Mouse (Mus musculus): ENCODE data around the gene Kank1.

Gene Kank1

DNA sequence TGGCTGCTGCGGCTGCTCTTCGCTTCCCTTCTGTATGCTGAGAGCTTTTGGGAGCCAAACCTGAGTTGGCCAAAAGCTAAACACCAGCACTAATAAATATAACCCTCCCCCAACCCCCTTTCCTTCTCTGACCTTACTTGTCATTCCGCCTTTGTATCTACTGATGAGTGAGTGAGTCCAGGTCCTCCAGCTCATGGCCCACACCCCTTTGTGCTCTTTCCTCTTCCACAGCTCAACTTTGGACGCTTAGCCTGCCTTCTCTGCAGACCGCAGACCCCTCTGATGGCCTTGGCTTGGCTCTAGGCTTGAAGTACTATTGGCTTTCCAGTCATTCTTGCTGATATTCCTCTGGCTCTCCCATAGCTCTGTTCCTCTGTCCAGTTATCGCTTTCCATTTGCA lies 16.4 kb downstream of the Kank1 start:
- DNase-seq: no peak

DNA sequence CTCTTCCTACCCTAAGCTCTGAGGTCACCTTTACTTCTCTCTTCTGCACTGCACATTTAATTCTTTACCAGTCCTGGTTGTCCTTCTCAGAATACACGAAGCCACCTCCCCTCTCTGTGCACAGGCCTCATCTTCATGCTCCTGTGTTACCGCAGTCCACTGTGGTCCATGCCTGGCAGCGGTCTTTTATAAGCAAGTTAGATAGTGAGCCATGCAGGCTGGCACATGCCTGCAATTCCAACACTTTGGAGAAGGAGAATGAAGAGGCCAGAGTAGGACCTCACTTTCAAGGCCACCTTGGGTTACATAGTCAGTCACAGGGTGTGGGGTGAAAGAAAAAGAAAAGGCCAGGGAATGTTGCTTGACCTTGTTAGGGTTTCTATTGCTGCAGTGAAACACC lies 16.9 kb downstream of the Kank1 start:
- peak in 1 of 2 experiments; percentile 37 for DNase-seq

GRCm38 (mm10) chr19:25258321-25258720 lies 21.5 kb downstream of the Kank1 start:
- peak in 1 of 2 experiments; percentile 58 for DNase-seq

- peak; percentile 56 to 70 for DNase-seq
These were observed 29.4 kb downstream of the Kank1 start for GRCm38 (mm10) chr19:25266181-25266580.

- peak in 1 of 2 experiments; percentile 53 for DNase-seq
These were observed 30.5 kb downstream of the Kank1 start for GRCm38 (mm10) chr19:25267247-25267646.

DNA sequence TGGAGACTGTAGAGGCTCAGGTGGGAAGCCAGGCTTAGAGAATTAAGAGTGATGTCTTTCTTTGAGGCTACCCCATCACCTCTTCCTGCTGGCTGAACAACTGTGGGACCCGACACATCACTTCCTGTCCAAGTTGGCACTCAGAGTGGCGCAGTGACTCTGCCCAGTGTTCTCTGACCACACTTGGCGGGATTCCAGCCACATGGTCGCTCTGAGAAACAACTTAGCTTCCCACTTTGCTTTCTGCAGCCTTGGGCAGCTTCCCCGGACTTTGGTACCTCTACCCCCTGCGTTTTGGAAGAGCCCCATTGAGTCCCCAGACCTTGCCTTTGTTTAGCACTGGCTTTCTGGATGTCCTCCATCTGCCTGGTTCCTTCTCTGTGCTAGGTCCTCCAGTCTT lies 31.8 kb downstream of the Kank1 start:
- DNase-seq: peak; percentile 90 to 94

DNA sequence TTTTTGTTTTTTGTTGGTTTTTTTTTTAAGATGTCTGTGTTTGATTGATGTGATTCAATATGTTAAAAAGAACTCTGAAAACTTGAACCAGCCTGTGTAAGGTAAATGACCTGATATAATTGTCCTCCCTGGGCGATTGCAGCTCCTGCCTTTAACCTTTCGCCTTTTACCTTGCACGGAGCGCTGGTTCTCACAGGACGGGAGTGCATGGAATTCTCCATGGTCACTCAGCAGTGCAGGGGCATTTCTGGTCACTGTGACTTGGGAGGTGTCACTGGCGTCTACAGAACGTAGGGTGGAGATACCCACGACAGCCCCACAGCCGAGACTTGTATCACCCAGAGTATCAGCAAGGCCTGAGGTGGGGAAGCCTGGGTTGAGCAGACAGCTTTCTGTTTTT lies 34.8 kb downstream of the Kank1 start:
- peak; percentile 45 to 65 for DNase-seq

DNA sequence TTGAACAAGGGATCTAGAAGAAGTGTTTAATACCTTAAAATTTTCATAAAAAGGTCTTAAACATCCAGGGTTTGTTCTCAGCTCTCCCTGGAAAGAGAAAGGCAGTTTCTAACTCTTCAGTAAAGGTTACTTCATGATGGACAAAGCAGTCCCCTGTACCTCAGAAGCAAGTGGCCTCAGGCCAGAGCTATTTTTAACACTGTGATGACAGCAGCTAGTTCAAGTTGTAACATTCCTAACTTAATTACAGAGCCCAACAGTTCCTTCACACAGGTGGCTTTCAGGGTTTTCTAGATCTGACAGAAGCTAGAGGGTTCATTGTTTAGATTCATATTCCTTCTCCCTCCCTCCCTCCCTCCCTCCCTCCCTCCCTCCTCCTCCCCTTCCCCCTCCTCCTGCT lies 36.4 kb downstream of the Kank1 start:
- DNase-seq: peak; percentile 53 to 69

DNA sequence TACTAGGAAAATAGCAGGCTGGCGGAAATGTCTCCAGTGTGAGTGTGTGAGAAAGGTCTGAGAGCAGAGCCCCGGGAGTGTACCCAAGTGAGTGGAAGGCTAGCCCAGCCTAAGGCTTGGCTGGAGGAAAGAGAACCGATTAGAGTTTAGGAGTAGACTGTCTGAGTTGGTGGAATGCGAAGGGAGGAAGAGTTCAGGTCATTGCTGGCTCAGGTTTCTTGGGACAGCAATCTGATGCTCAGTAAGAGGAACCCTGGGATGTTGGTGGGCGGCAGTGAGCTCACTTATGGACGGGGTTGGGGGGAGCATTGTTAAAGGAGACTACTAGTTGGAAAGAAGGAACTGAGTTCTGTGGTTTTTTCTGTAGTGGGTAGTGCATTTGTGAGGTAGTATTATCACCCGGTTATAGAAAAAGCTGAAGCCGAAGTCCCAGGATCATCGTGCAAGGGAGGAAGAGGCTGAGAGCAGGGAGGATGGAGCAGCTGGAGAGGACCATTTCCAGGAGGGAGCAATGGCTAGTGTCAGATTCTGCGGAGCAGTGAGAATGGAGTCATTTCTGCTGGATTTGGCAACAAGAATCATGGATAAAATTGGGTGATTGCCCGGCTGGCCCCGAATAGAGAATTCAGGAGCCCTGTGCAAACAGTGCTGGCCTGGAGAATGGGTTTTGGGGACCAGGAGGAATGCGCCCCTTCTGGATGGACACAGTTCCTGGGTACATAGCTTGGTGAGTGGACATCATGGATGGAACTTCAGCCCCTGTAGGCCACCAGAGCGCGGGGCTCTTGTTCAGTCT lies 40.0 kb downstream of the Kank1 start:
- no peak for DNase-seq

DNA sequence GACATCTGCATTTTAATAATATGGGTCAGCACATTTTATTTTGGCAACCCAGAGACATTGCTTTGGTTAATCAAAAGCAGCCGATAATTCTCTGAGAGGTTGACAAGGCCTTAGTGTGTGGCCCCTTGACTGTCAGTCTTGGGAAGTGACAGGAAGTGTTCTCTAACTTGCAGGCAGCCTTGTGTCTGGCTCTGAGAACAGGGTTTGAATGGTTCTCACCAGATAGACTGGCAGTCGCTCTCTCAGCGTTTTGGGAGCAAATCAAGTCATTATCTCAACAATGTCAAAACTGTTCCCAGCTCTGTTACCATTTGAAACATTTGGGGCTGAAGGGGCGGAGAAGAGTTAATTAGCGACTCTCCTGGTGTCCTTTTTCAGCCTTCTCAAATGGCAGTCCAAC lies 41.0 kb downstream of the Kank1 start:
- no peak for DNase-seq

DNA sequence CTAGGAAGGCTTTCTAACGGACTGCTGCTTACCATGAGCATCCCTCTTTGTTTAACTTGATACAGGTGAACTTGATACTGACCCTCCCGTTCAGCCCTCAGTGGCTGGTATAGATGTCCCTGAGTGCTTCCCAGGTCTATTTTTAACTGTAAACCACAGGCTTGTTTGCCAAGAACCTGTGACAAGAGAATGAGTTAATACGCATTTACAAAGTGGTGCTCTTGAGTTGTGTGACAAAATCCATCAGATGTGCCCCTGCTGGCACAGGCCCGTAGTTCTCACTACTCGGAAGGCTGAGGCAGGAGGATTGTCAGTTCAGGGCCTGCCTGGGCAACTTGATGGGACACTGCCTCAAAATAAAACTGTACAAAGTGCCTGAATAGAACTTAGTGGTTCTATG lies 42.8 kb downstream of the Kank1 start:
- DNase-seq: no peak

- DNase-seq: no peak
These were observed 46.9 kb downstream of the Kank1 start for GRCm38 (mm10) chr19:25283665-25284064.

- DNase-seq: peak; percentile 80 to 85
These were observed 49.2 kb downstream of the Kank1 start for GRCm38 (mm10) chr19:25285756-25286538.

DNA sequence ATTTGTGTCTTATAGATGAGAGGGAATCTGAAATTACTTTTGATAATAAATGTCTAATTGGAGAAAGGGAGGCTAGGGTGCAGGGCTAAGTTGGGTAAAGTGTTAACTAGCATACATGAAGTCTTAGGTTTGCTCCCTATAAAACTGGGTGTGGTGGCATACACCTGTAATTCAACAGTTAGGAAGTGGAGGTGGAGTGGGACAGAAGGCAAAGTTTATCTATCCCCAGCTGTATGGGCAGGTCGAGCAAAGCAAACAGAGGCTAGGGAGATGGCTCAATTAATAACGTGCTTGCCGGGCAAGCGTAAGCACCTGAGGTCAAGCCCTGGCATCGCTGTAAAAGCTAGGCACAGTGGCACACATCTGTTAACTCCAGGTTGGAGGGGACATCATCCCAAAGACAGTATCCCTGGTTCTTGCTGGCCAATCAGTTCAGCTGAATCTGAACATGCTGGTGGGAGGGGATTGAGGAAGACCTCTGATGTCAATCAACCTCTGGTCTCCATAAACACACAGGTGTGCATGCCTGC lies 54.3 kb downstream of the Kank1 start:
- DNase-seq: no peak

DNA sequence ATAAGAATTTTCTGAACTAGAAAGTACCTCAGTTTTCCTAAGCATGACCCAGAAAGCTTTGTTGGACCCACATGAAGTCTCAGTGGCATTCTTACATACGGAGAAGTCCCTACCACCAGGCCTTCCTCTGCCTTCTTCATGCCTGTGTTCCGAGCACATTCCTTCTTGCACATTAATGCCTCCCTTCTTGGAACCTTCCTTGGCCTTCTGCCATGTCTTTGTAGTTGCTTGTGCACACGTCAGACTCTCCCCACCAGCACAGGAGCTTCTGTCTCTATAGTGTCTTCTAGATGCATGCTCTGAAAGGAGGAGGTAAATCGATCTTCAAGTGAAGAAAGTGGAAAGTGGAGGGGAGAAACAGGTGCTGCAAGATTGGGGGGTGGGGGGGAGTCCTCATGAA lies 58.4 kb downstream of the Kank1 start:
- peak; percentile 56 to 68 for DNase-seq

DNA sequence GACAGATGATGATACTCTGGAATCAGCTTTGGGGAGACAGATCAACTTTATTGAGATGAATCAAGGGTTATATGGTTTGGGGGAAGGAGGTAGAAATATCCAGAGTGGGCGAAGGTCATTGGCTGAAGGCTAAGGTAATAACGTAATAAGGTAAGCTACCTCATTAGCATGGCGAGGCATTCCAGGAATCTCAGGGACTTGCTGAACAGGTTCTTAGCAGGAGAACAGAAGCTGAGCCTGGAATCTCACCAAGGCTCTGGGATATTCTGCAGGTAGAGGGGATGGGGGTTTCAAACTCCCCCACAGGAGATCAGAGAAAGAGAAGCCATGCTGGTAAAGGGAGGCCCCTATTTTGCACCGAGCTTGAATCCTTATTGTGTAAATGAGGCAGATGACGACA lies 60.5 kb downstream of the Kank1 start:
- DNase-seq: peak; percentile 56 to 63

DNA sequence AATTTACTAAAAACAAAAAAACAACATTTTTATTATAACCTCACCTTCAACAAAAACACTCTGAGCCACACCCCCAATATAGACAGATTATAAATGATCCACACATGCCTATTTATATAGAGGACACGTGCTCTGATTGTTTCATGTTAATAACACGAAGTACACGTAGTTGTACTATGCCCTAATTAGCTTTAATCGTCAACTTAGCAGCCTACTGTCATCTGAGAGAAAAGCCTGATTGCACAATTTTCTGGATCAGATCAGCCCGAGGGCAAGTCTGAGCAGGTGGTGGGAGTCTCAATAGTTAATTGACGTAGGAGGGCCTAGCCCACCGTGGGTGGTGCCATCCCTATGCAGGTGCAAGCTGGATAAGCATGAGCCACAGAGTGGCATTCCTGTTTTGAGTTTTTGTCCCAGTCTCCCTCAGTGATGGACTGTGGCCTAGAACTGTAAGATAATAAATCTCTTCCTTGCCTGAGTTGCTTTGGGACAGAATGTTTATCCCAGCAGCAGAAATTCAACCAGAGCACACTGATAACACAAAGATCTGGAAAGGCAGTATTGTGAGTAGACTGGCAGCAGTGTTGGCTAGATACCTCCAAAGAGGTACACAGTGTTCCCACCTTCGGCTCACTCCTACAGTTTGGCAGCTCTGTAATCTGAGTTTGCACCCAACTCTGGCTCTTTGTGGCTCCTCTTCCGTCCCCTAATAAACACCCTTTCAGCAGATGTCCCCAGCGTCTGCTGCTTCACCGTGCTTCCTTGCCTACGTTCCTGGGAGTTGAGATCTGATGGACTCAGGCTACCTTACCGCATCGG lies 63.3 kb downstream of the Kank1 start:
- DNase-seq: no peak

DNA sequence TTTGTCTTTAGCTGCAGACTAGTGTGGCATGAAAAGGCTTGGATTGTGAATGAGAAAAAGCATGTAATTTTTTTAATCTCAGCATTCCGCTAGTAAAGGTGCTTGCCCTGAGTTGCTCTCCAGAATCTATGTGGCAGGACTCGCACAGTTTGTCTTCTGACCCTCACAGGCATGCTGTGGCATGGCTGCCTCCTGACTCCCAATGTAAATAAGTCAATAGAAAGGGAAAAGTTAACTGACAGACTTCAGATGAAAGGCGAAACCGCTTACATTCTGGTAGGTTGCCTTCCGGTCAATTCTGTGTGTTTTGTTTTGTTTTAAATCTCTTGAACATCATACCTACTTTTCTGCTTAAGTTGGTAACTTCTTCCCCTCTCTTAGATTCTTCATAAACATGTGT lies 64.4 kb downstream of the Kank1 start:
- no peak for DNase-seq

- peak in 1 of 2 experiments; percentile 16 for DNase-seq
These were observed 69.5 kb downstream of the Kank1 start for GRCm38 (mm10) chr19:25306277-25306676.

- no peak for DNase-seq
These were observed 71.4 kb downstream of the Kank1 start for GRCm38 (mm10) chr19:25308156-25308555.

- DNase-seq: no peak
These were observed 72.0 kb downstream of the Kank1 start for GRCm38 (mm10) chr19:25308763-25309162.

DNA sequence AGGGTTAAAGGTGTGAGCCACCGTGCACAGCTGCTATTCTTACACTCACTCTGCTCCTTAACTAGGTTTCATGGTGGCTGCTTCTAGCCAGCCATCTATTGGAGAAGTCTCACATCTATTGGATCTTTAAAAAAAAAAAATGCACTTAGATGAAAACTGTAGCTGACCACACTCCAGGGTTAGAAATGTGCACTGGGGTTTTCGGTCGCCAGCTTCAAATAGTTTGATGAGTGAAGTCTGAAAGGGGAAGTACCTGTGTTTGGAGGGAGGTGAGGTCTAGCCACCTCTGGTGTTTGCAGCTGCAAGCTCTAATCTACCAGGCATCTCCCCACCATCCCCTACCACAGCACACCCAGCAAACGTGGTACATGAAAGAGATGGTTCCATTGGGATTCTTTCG lies 74.2 kb downstream of the Kank1 start:
- no peak for DNase-seq

DNA sequence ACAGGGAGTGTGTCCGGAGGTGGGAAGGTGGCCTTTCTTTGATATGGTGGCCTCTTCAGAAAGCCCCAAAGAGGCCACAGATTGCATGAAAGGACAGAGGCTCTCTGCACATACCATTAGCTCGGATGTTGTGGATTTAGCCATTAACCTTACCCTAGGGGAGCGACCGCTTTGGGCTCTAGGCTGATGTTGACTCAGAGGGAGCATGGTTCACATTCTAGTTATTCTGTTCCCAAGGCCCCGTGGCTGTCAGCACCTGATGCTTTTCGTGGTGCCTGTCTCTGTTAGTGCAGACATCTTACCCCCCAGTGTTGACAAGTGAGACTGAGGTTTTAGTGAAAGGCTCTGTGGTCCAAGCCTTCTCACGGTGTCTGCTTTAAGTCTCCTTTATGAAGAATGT lies 74.9 kb downstream of the Kank1 start:
- DNase-seq: no peak

Measured in kidney, postnatal 25 days (tissue).